Mouse (Mus musculus) myocyte (in vitro differentiated cells): ENCODE data around the gene Fggy. TPM values are rescaled to one million over a fixed set of nuclear protein-coding genes. Genes with fewer than 3 reads are reported as not detected.

Experiments used
- H3K27me3 ChIP-seq: one replicate; pipeline ENCODE4 v1.6.1; 2011; ENCODE audit not compliant: control insufficient read depth, insufficient read depth, insufficient read length
- H3K36me3 ChIP-seq: one replicate; pipeline ENCODE4 v1.6.1; 2011; ENCODE audit not compliant: control insufficient read depth, insufficient read depth
- H3K4me2 ChIP-seq: one replicate; pipeline ENCODE4 v1.6.1; 2011; ENCODE audit warnings: low read depth, control low read depth
- H3K4me3 ChIP-seq: one replicate; pipeline ENCODE4 v1.5.1; 2011; ENCODE audit warnings: mild to moderate bottlenecking, control low read depth, moderate library complexity
- H3K79me2 ChIP-seq: one replicate; pipeline ENCODE4 v1.6.1; 2011; ENCODE audit not compliant: control insufficient read depth, insufficient read depth
- H3ac ChIP-seq: one replicate; pipeline ENCODE4 v1.6.1; 2011; ENCODE audit not compliant: control insufficient read depth, insufficient read length
- CEBPB ChIP-seq: IDR thresholded peaks from 2 replicates; pipeline ENCODE4 v1.6.1; 2011; ENCODE audit warnings: mild to moderate bottlenecking, moderate library complexity; ENCODE audit not compliant: poor library complexity, insufficient read depth, severe bottlenecking
- E2F4 ChIP-seq: IDR thresholded peaks from one replicate; pipeline ENCODE4 v1.6.1; 2011; ENCODE audit warnings: mild to moderate bottlenecking, control low read depth, moderate library complexity; ENCODE audit not compliant: insufficient read depth
- MAX ChIP-seq: IDR thresholded peaks from one replicate; pipeline ENCODE4 v1.6.1; 2011; ENCODE audit warnings: low read depth, mild to moderate bottlenecking, control low read depth
- MYOD1 ChIP-seq, 3 experiments: IDR thresholded peaks; one replicate each; pipeline ENCODE4 v1.6.1; 2011; ENCODE audit warnings: control low read depth in 2 of 3, low read depth in 2 of 3, mild to moderate bottlenecking in 2 of 3, moderate library complexity in 1 of 3; ENCODE audit not compliant: insufficient read length in 2 of 3, control insufficient read depth in 1 of 3
- MYOG ChIP-seq, 3 experiments: IDR thresholded peaks; one replicate each; pipeline ENCODE4 v1.6.1; 2011; ENCODE audit warnings: control low read depth in 2 of 3, low read depth in 2 of 3, mild to moderate bottlenecking in 2 of 3; ENCODE audit not compliant: insufficient read length in 2 of 3, control insufficient read depth in 1 of 3, insufficient read depth in 1 of 3
- POLR2A ChIP-seq: IDR thresholded peaks from one replicate; pipeline ENCODE4 v1.6.1; 2011; ENCODE audit warnings: low read depth, mild to moderate bottlenecking, control low read depth, moderate library complexity; ENCODE audit not compliant: insufficient read length
- POLR2AphosphoS2 ChIP-seq: IDR thresholded peaks from one replicate; pipeline ENCODE4 v1.6.1; 2011; ENCODE audit warnings: low read depth, control low read depth; ENCODE audit not compliant: insufficient read length
- REST ChIP-seq: IDR thresholded peaks from one replicate; pipeline ENCODE4 v1.6.1; 2011; ENCODE audit warnings: mild to moderate bottlenecking, control low read depth, moderate library complexity; ENCODE audit not compliant: insufficient read depth, insufficient read length
- SRF ChIP-seq: IDR thresholded peaks from one replicate; pipeline ENCODE4 v1.6.1; 2011; ENCODE audit warnings: low read depth; ENCODE audit not compliant: control insufficient read depth, insufficient read length
- TCF12 ChIP-seq: IDR thresholded peaks from one replicate; pipeline ENCODE4 v1.6.1; 2011; ENCODE audit warnings: mild to moderate bottlenecking, control low read depth; ENCODE audit not compliant: poor library complexity, insufficient read depth, severe bottlenecking
- TCF3 ChIP-seq: IDR thresholded peaks from one replicate; pipeline ENCODE4 v1.6.1; 2011; ENCODE audit warnings: low read depth, control low read depth; ENCODE audit not compliant: insufficient read length
- USF1 ChIP-seq: IDR thresholded peaks from one replicate; pipeline ENCODE4 v1.6.1; 2011; ENCODE audit warnings: low read depth, mild to moderate bottlenecking, control low read depth, moderate library complexity
- polyA plus RNA-seq: library from polyadenylated mRNA; unstranded; fragments of >200 nt; fragmentation: generic; extraction: Trizol; gene quantifications from one replicate; pipeline ENCODE4 v1.2.1, GENCODE M21; 2012; ENCODE audit warnings: missing spikeins

Gene Fggy
- polyA plus RNA-seq, 1 experiment, result 12.7 TPM

DNA sequence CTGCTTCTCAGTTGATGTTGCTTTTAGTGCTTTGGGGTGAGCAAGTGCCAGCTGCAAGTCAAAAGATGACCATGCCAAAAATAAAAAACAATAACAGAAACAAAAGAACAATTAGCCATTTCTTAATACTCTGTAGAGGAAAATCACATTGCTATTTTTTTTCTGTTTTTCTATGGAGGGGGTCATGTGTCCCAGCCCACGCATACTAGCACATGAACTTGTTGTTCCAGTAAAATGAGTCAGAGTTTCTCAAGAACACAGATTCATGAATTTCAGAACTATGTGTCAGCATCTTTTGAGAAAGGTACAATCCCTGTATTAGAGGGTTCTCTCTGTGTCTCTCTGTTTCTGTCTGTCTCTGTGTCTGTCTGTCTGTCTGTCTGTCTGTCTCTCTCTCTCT is 355.7 kb downstream of the Fggy start:
- H3ac ChIP-seq, result no peak overlapping the region
- TF ChIP-seq USF1, result peak; percentile 52
- no peak for TF ChIP-seq TCF3
- no peaks in the 10 kb centered on the region for H3K79me2 ChIP-seq
- no peaks in the 10 kb centered on the region for H3K27me3 ChIP-seq
- H3K4me3 ChIP-seq, result no peak overlapping the region
- H3K36me3 ChIP-seq, result no peaks in the 10 kb centered on the region
- no peak overlapping the region for H3K4me2 ChIP-seq

- Histone ChIP-seq H3K4me3 (no peak overlapping the region), H3K27me3 (no peaks in the 10 kb centered on the region), H3K79me2 (no peaks in the 10 kb centered on the region), H3K36me3 (no peaks in the 10 kb centered on the region), H3ac (no peak overlapping the region), H3K4me2 (no peak overlapping the region)
- TF ChIP-seq SRF, result no peak
- TF ChIP-seq MYOD1 (IDR thresholded peaks at IDR 0.05; ENCODE audit: control insufficient read depth in 1 of 3, insufficient read length in 2 of 3, low read depth in 2 of 3), result no peak
- TF ChIP-seq POLR2AphosphoS2, result no peak
- TF ChIP-seq MYOG (IDR thresholded peaks at IDR 0.05; ENCODE audit: control insufficient read depth in 1 of 3, insufficient read depth in 1 of 3, insufficient read length in 2 of 3, low read depth in 2 of 3), result no peak
- TF ChIP-seq REST, result no peak
These were observed 358.6 kb downstream of the Fggy start for GRCm38 (mm10) chr4:95915628-95916579.

- TF ChIP-seq MAX, result no peak
- no peak for TF ChIP-seq MYOD1 (IDR thresholded peaks at IDR 0.05; ENCODE audit: control insufficient read depth in 1 of 3, insufficient read length in 2 of 3, low read depth in 2 of 3)
- TF ChIP-seq USF1, result no peak
- TF ChIP-seq TCF3, result no peak
- TF ChIP-seq CEBPB, result no peak
- no peak for TF ChIP-seq SRF
- TF ChIP-seq TCF12, result no peak
- TF ChIP-seq REST, result no peak
- TF ChIP-seq POLR2AphosphoS2, result no peak
- no peak for TF ChIP-seq E2F4
- no peak for TF ChIP-seq POLR2A
- Histone ChIP-seq H3K79me2 (no peaks in the 10 kb centered on the region), H3K4me2 (no peak overlapping the region), H3K27me3 (no peaks in the 10 kb centered on the region), H3K36me3 (no peaks in the 10 kb centered on the region), H3ac (no peak overlapping the region), H3K4me3 (no peak overlapping the region)
These were observed 360.4 kb downstream of the Fggy start for GRCm38 (mm10) chr4:95917703-95918102.

GRCm38 (mm10) chr4:95920448-95920847 is 363.1 kb downstream of the Fggy start:
- Histone ChIP-seq H3K79me2 (no peaks in the 10 kb centered on the region), H3K4me2 (no peak overlapping the region), H3K4me3 (no peak overlapping the region), H3ac (no peak overlapping the region), H3K36me3 (no peaks in the 10 kb centered on the region), H3K27me3 (no peaks in the 10 kb centered on the region)
- TF ChIP-seq POLR2AphosphoS2, result no peak
- no peak for TF ChIP-seq TCF12
- TF ChIP-seq TCF3, result no peak
- TF ChIP-seq USF1, result no peak
- TF ChIP-seq POLR2A, result no peak
- TF ChIP-seq MYOD1 (IDR thresholded peaks at IDR 0.05; ENCODE audit: control insufficient read depth in 1 of 3, insufficient read length in 2 of 3, low read depth in 2 of 3), result no peak
- no peak for TF ChIP-seq CEBPB
- no peak for TF ChIP-seq E2F4
- TF ChIP-seq MAX, result no peak
- TF ChIP-seq REST, result no peak
- no peak for TF ChIP-seq MYOG (IDR thresholded peaks at IDR 0.05; ENCODE audit: control insufficient read depth in 1 of 3, insufficient read depth in 1 of 3, insufficient read length in 2 of 3, low read depth in 2 of 3)
- no peak for TF ChIP-seq SRF

- H3K4me2 ChIP-seq, result peak overlapping the region; percentile 38
- H3K4me3 ChIP-seq, result no peak overlapping the region
- no peaks in the 10 kb centered on the region for H3K27me3 ChIP-seq
- TF ChIP-seq MYOD1 (IDR thresholded peaks at IDR 0.05; ENCODE audit: control insufficient read depth in 1 of 3, insufficient read length in 2 of 3, low read depth in 2 of 3) (peak in 1 of 3 experiments; percentile 27), SRF (no peak), POLR2A (no peak), MYOG (IDR thresholded peaks at IDR 0.05; ENCODE audit: control insufficient read depth in 1 of 3, insufficient read depth in 1 of 3, insufficient read length in 2 of 3, low read depth in 2 of 3) (peak in 1 of 3 experiments; percentile 40), USF1 (no peak), TCF3 (no peak)
- no peaks in the 10 kb centered on the region for H3K36me3 ChIP-seq
- no peak overlapping the region for H3ac ChIP-seq
- H3K79me2 ChIP-seq, result no peaks in the 10 kb centered on the region
These were observed 367.2 kb downstream of the Fggy start for GRCm38 (mm10) chr4:95924210-95925184.
